Mouse (Mus musculus) adrenal gland, postnatal 0 days (tissue): Measurements from ENCODE around the gene Rbbp9. TPM values are rescaled to one million over a fixed set of nuclear protein-coding genes. Genes with fewer than 3 reads are reported as not detected.

ENCODE experiments used
- polyA plus RNA-seq: library from polyadenylated mRNA; unstranded; fragments of >200 nt; fragmentation: Nextera tagmentation; extraction: Ambion mirVana; gene quantifications from 2 replicates; pipeline ENCODE4 v1.2.1, GENCODE M21; 2015

Gene Rbbp9
- polyA plus RNA-seq, result 50.3 and 53.3 TPM in 2 replicates

DNA sequence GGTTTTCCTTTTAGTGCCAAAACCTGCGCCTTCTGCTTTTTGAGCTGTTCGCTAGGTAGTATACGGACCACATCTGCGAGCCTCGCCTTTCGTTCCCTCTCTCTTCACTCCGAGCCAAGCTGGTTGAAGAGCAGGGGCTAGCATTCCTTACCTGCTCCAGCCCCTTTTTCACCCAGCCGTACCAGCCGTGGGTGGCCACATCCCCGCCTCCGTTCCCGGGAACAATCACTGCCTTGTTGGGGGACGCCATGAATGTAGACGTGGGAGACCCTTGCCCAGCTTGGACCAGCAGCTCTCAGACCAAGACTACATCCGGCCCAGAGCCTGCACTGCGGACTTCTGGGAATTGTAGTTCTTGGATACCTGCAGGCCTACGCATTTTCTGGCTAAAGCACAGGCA, at the start of gene Rbbp9:
Rbbp9 (minus strand) TSS at position 341 of the 400 bp plus-strand sequence.

DNA sequence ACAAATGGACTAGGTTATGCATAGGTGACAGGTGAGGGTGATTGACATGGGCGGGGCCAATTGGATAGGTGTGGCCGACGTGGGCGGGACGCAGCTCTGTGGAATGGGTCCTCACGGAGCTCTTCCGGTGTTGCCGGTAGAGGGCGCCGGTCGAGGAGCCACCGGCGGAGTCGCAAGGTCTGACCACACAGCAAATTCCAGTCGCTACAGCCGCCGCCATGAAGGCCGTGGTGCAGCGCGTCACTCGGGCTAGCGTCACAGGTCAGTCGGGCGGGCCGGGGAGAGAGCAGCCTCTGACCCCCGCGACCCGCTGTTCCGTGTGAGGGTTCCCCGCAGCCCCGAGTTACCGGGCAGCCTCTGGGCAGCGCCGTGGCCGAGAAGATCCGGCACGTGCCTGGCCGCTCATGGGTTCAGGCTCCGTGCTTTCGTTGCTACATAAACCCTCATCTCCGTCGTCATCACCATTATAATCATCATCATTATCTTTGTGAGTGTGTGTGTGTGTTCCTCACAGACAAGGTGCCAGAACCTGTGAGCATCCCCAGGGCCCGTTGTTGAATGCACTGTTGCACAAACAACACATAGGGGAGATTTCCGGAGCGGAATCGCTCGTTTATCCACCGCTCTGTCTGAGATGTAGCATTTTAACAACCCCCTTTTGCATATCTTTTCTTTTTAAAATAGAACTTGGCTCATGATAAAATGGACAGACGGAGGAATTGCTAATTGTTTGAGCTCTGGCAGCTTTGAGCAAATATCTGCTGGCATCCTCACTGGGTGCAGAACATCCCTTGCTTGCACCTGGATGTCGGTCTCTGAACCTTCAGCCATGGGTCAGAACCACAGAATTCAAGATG, 49.4 kb upstream of the Rbbp9 start, which contains the start of gene Dtd1:
Dtd1 (plus strand) TSS at position 67 of the 857 bp plus-strand sequence.

DNA sequence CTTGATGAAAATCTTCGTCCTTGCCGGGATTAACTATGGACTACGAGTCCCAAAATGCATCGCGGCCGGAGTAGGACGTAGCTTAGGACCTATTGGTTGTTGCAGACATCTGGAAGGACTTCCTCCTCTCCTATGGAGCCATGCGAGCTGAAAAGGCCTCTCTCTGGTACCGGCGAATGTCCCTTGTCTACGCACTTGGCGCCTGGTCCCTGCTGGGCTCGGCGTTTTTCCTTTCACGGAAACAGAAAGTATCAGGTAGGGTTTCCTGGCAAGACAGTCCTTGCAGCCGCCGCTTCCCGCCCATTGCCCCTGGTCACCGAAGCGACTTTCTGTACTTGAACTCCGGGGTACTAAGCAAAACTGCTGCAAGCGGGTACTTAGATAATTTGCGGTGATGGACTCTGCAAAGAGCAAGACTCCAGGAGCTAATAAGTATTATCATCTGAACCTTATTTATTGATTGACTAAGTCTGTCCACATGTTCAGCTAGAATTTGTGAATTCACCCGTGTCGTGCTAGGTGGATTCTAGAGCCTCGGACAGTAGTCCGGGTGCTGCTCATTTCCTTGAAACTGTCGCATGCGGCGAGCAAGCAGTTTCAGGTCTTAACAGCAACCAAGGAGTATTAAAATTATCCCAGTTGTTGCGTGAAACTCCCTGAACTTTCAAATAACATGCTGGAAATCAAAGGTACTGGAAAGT, 43.4 kb upstream of the Rbbp9 start, which contains the start of gene Smim26:
Smim26 (plus strand) TSS at position 104 of the 701 bp plus-strand sequence.

DNA sequence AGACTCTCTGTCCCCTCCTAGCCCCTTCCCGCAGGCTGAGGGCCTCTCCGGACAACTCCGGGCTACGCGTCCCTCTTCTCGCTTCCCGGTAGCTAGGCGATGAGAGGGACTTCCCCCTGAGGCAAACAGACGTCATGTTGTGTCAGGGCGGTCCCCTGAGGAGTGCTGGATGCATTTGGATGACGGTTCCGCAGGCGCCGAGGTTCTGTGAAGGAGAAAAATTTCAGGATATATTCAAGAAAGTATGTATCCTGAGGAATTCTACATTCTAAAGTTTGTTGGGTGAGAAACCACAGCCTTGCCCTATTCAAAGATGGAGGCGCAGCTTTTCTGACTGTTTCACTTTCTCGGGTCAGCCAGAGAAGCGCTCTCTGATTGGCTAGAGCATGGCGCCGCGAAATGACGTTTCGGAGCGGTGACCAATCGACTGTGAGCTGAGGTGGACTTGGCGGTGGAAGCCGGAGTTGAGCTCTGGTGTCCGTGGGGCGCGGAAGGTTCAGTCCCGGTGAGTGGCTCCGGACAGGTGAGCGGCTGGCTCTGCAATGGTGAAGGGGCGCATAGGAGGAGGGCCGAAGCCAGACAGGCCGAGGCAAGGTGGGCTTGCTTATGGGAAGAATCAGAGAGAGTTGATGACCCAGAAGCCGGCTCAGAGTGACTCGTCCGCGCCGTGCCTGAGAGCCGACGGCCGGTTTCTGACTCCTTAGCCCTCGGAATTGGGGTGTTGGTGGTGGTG, 5.3 kb upstream of the Rbbp9 start, which contains the start of gene Sec23b:
Sec23b (plus strand) TSS at position 410 of the 733 bp plus-strand sequence.

DNA sequence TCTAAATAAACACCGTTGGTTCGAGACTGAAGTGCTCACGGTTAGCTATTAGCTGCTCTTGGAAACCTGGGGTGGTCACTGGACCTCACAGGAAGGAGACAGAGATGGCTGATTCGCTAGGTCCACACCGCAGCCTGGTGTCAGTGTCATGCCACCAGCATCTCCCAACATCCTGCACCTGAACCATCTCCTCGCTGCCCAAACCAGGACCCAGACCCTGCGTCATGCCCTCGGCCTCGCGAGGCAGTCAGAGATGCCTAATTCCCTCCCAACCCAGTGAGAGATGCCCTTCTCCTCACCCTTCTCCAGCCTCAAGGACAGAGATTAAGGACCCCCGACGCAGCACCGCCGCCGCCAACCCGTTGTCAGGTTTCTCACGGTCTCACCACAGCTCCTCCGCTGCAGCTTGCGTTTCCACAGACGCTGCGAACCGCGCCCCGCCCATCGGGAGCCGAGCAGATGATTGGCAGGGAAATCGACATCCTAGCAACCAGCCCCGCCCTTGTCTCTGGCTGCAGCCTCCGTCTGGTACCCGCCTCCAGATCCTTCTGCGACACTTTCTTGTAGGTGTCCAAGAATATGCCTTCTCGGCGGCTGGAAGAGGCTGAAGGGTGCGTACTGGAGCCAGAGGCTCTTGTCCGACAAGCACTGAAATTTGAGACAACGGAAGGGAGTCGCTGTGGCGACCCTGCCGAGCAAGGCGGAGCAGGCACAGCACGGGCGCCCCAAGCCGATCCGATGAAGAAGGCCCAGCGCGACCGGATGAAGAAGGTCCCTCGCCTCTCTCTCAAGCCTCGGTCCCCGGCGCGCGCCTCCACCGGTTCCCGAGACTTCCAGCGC, 23.5 kb downstream of the Rbbp9 start, which contains the start of the genes Dzank1 and Polr3f:
Dzank1 (minus strand) TSS at position 434 of the 840 bp plus-strand sequence.
Polr3f (plus strand) TSS at position 738 of the 840 bp plus-strand sequence.

Other genes starting within 250 kb of the Rbbp9 start
- gene Ovol2, start 218.7 kb downstream of the Rbbp9 start, polyA plus RNA-seq, result 0.08 and 0.18 TPM in 2 replicates
- gene Kat14, start 181.9 kb downstream of the Rbbp9 start, polyA plus RNA-seq, result 15.0 and 19.5 TPM in 2 replicates
- gene Pet117, start 181.9 kb downstream of the Rbbp9 start, polyA plus RNA-seq, result 2.0 and 4.5 TPM in 2 replicates
- gene Dzank1, start 23.5 kb downstream of the Rbbp9 start, polyA plus RNA-seq, result 1.4 and 3.1 TPM in 2 replicates
- gene Polr3f, start 23.2 kb downstream of the Rbbp9 start, polyA plus RNA-seq, result 6.6 and 15.3 TPM in 2 replicates
- 50.5 and 72.9 TPM in 2 replicates for gene Sec23b, start 5.4 kb upstream of the Rbbp9 start, polyA plus RNA-seq
- 109 and 118 TPM in 2 replicates for gene Smim26, start 43.2 kb upstream of the Rbbp9 start, polyA plus RNA-seq
- 42.7 and 47.5 TPM in 2 replicates for gene Dtd1, start 49.0 kb upstream of the Rbbp9 start, polyA plus RNA-seq